Mouse (Mus musculus) c-Kit-positive CD71-negative TER-119-negative erythroid progenitor cells, embryonic 14.5 days (primary cell): Measurements from ENCODE around the gene Mrpl16.
A peak's percentile ranks its signal among the peaks of the same experiment; 100 is the strongest.

Source experiments
- DNase-seq: peaks from one replicate; pipeline ENCODE4 v3.0.0-alpha.2; 2013; ENCODE audit warnings: low read depth

Gene Mrpl16

DNA sequence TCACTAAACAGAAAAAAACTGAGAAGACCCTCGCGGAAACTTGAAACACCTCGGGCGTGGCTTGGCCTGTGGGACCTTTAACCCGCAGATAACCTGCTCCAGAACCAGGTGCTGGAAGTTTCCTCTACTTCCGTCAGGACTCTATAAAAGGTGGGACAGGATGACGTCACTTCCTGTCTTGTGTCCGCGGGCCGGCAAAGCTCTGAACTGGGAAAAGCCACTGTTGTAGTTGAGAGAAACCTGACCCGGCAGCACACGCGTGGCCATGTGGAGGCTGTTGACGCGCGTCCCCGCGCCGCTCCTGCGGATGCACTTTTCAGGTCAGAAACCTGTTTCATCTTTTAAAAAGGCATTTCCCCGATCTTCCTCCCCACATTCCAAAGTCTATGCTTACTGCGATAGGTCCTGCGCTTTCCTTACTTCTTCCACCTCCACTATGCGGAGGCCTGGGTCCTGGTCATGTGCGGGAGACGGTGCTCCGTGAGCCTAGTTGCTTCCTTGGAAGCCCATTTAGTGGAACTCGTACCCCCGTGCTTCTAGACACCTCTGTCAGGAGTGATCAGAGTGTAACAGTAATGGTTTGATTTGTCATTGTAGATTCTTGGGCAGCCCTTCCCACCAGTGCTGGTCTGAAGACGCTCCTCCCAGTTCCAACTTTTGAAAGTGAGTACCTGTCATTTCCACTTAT, at the start of gene Mrpl16:
Gene Mrpl16, plus strand, starts transcription at position 187 of the 688 bp plus-strand sequence.
- DNase-seq = peak; percentile 92

DNA sequence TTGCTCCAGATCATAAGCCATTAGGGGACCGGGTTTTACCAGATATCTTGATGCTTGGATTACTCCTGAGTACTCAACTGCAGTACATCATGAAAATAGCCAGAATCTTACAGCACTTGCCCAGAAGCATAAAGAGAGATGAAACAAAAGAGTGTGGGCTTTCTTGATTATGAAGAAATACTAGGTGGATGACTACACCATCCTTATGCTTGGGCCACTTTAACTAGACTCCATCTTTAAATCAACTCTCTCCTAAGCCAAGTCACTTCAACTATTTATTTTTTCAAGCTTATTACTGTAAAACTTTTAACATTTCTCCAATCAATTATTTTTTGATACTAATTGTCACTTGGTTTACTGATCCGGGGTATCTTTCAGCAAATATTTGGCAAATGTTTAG, 46.3 kb upstream of the Mrpl16 start:
- DNase-seq = no peak

DNA sequence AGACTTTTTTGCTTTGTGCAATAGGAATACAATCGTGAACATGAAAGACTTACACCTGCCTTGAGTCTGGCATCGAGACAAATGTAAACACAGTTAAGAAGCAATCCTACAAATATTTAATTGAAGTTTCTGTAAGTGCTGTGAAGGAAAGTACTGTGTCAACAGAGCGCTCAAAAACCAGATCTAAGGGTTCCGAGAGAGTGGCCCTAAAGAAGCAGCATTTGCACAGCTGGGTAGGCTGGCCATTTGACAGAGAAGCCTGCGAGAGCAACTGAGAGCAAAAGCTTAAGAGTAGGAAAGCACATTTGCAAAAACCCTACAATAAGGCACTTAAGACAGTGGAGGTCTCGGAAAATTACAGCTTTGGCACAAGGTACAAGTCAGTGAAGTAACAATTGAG, 45.9 kb upstream of the Mrpl16 start:
- DNase-seq = no peak

DNA sequence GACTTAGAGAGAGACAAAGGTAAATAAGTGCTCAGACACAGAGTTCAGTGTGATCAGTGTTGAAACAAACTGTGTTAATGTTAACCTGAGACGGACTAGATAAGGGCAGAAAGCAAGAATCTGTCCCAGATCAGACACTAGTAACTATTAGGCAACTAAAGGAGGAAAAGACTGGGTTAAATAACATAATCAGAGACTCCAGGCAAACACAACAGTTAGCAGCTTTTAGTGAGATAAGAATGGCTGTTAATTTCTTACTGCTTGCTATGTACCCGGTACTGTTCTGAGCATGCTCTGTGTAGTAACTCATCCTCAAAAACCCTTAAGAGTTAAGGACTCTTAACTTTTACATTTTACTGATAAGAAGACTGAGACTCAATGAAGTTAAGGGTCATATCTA, 44.3 kb upstream of the Mrpl16 start:
- no peak for DNase-seq

DNA sequence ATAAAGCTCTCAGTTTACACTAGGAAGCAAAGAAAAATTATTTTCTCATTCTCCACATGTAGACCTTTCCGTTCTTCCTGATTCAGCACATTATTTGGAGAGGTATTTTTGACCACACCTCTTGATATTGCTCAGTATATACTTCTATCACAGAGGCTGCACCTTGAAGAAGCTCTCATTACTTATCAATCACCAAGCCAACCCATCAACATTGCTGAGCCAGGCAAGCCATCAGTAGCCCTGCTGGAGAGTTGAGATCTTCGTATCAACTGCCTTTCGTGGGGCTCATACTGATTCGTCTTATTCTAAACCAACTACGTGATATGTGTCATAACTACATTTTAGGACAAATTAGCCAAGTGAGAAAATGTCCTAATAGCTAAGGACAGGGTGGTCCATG, 42.9 kb upstream of the Mrpl16 start:
- DNase-seq = no peak

DNA sequence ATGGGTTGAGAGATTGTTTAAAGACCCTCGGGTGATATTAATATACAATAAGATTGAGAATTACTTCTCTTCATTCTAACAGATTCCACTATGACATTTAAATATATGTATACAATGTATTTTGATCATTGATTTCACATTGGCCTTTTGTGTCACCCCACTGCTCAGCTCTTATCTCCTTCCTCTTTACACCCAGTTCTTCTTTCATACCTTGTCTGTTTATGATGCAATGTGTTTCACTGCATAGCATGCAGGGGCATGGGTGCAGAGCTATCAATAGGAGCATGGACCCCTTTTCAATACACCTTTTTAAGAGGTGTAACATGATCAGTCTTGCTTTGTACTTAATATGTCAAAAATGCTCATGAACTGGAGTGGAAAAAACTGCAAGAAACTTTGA, 39.9 kb upstream of the Mrpl16 start:
- no peak for DNase-seq

DNA sequence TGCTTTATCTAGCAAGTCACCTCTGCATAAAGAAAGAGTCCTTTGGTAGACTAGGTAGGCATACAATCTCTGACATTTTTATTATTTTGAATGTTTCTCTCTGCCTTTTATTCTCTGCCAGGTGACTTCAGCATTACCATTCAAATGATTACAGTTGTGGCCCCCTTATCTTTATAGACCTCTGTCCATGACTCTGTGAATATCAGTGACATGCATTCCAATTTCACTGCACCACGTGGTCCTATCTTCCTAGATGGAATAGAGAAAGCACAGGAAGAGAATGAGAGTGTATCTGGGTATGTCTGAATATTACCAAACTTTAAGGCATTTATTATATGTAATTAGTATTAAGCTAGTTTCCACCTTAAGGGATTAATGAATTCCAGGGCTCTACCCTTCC, 33.7 kb upstream of the Mrpl16 start:
- no peak for DNase-seq

DNA sequence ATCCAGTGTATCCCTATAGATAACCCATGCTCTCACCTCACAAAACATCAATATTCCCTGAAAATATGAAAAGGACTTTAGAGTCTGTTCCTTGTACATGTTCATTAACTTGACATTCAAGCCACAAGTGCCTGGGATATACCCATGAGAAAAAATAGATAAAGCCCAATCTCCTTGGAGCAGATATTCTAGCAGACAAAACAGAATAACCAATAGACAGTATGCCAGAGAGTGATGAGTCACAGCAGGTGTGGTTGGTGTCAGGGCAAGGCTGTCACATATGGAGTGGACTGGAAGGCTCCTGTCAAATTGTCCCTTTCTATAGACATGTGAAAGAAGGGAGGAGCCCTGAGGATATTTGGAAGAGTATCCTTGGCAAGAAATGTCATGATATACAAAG, 24.5 kb upstream of the Mrpl16 start:
- DNase-seq = no peak

DNA sequence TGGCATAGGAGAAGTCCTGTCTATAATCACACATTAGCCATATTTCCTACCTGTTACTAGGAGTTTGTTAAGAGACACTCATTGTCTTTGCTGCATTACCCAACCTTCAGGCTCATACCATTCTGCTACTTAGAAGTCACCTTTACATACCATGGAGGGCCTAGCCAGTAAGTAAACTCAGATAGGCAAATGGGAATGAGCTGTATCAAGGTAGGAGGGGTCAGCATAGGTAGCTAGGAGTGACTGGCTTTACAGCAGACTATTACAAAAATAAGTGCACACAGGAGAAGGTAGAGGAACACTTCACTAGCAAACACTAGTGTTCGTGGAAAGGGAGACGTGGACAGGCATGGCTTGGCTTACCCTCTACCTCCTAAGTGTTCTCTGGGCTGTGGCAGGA, 22.9 kb upstream of the Mrpl16 start, which contains the start of gene Gif:
Gene Gif, plus strand, starts transcription at position 257 of the 400 bp plus-strand sequence.
- no peak for DNase-seq

DNA sequence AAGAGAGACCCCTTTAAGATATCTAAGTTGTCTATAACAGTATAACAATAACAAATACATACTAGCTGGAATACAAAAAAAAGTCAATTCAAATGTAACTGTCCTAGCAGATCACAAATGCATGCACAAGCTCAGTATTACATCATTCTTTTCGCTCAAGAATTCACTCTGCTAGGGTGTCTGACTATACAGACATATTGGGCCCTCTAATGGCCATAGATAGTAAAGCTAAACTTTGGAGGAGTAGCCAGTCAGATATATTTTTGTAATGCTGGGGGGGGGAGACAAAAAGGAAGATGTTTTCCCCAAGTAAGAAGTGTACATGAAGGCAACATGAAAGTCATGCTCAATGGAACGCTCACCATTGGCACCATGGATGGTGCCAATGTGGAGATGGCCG, 5.1 kb upstream of the Mrpl16 start:
- DNase-seq = no peak

DNA sequence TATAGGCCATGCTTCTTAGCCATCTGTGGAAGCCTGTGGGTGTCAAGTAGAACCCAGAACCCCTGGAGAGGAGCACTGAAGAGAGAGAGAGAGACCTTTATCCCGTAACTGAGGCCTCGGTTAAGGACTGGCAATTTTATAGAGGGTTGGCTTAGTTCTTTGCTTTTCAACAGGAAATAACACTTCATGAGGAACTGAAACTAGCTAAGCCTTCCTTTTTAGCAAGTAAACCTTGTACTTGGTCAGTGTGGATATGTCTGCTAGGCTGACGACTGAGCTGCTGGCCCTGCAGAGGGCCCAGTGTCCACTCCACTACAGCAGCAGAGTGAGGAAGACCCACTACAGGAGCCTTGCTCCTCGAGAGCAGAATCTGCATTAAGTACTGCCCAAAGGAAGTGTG, 3.8 kb upstream of the Mrpl16 start:
- DNase-seq = no peak

DNA sequence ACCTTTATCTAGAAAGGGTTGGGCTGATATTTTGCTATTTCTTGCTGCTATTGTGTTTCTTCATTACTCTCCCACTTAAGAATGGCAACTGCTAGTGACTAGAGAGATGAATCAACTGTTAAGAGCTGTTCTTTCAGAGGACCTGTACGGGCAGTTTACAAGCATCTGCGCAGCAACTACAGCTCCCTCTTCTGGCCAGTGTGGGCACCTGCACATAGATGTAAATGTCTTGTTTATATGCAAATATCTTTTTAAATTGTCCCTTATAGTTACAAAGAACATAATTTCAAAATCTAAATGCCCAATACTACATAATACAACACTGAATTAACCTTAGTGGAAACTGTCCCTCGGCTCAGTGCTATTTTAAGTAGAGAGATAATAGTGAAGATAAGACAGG, 2.0 kb upstream of the Mrpl16 start:
- DNase-seq = no peak

DNA sequence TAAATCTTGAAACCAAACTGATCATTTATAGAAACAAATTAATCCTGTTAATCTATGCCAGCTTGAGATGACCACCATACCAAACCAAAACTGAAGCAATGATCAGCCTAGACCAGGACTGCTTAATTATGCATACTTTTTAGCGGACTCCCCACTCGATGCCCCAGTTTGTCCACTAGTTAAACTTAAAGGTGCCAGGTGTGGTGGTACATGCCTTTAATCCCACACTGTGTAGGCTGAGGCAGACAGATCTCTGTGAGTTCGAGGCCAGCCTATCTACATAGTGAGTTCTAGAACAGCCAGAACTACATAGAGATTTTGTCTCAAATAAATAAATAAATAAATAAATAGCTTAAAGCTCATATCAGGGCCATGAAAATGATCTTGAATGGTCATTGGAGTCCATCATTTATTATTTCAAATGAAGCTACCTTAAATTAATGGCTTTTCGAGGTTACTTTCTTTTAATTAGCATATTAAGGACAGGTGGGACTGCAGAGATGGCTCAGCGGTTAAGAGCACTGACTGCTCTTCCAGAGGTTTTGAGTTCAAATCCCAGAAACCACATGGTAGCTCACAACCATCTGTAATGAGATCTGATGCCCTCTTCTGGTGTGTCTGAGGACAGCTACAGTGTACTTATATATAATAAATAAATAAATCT, 802 bp upstream of the Mrpl16 start:
- no peak for DNase-seq

DNA sequence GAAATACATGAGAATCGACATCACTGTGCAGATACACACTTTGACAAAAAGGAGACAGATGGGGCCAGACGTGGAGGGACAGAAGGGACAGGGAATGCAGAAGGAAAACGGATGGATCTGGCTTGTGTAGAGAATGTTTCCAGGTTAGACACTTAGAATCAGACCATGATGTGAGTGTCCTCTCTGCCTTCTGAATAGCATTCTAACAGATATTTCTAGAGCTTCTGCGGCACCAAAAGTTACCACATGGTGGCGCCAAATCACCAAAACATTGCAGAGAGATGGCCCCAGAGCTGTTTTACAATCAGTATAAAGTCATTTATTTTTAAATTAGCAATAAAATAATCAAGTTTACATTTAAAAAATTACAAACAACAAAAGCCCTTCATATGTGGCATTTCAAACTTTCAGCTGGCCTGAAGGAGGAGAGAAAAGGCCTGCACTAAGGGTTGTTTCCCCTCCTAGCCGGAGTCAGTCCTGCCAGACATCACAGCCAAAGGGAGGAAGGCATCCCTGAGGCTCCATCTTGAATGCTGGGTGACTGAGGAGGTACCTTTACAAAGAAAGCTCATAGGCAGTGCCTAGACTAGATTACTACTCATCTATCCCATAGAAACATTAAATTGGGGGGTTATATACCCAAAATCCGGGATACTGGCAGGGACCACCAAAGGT, 7.1 kb downstream of the Mrpl16 start:
- peak; percentile 59 for DNase-seq

DNA sequence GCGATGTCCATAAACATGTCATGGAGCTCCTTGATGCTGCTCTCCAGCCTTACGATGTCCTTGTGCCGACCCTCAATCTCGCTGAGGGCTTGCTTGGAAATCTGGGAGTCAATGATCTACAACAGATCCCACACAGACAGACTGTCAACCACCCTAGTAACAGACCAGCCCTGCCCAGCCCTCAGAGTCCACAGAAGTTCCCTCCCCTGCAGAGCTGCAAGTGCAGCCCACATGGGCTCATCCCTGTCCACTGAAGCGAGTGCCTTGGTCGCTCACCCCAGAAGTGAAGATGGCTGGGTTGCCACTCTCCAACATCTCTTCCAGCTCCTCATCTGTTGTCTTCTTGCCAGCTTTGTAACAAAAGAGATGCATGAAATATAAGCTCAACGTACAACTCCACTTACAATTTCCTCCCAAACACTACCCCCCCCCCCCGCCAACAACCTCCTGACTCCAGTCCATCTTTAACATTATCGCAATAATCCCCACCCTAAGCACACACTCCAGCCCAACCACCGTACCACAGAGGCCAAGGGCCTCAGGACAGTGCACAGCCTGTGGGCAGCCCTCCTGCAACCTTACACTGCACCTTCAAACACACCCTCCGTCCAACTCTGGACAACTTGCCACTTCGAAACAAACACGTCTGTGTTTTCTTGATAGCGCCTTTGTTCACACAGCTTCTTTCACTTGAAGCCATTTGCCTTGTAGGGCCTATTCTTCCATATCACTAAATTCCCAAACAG, 15.4 kb downstream of the Mrpl16 start:
- no peak for DNase-seq

DNA sequence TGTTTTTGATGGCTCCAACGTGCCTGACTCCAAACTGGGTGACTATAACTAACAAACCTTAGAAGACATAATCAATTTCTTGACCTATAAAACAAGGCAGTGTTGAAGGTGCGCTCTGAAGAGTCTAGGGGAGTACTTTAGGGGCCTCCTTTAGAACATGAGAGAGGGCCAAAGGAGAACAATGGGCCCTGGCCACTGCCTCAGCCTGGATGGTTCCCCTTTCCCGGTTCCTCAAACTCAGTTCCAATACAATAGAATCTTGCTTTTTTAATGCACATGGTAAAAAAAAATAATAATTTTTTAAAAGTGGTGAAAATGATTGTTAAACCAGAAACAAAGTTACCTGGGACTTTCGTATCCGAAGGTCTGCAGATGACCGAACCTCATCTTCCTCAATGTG, 17.6 kb downstream of the Mrpl16 start:
- DNase-seq = no peak

DNA sequence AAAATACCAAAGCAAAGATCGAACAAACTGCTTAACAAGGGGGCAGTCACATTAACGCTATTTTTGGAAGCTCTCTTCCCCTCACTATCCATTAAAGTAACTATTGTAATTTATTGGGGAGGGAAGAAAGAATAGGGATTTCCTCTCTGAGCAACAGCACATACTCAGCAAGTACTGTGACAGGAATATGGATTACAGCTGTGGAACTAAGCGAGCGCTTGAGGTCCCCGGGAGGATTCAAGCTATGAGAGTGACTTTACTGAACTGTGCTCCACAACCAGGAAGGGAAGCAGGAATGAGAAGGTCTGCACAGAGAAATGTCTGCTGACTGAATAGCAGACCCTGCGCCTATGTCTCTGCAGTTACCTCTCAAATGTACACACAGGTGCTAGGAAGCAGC, 18.7 kb downstream of the Mrpl16 start:
- DNase-seq = no peak

DNA sequence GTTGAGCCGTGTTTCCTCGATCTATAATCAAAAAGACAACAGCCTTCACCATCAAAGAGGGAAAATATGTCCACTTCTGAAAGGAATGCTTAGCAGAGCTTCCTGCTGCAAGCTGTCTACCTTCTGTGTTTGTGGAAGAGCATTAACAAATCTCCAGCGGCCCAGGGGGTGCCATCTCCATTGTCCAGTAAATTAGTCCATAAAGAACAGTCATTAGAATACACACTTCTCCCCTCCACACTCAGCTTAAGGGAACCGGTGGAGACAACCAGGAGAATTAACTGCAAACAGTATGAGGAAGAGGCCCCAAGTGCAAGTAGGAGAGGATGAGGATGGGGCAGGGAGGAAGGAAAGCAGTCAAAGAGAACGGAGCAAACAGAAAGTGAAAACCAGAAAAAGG, 21.6 kb downstream of the Mrpl16 start:
- DNase-seq = no peak

DNA sequence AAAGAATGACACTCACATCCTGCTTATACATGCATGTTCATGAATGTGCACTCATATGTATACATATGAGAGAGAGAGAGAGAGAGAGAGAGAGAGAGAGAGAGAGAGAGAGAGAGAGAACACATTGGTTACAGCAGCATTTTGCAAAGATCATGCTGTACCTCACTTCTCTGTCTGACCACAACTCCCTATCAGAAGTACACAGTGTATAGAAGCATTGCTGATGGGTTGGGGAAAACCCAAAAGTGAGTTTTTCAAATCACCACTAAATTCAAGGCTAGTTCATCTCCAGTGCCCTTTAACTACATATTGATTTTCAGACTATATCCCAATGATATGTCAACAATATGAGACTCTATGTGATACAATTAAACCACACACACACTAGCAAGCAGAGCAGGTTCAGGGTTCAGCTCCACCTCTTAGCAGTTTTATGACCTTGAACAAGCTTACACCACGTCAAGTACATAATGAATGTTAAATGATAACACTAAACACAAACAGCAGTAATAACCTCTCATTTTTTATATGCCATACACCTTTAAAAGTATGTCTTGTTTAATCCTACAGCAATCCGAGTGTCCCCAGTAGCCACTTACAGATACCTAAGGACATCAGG, 23.7 kb downstream of the Mrpl16 start:
- no peak for DNase-seq

DNA sequence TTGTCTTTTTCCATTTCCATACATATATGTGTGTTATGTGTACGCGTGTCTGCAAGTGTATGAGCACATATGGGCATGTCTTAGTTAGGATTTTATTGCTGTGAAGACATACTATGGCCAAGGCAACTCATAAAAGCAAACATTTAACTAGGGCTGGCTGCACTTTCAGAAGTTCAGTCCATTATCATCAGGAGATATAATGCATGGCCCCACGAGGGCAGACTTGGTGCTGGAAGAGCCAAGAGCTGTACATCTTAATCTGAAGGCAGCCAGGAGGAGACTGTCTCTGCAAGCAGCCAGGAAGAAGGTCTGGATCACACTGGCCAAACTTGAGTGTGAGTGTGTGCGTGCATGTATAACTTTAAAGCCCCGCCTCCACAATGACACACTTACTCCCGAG, 24.3 kb downstream of the Mrpl16 start:
- DNase-seq = no peak

DNA sequence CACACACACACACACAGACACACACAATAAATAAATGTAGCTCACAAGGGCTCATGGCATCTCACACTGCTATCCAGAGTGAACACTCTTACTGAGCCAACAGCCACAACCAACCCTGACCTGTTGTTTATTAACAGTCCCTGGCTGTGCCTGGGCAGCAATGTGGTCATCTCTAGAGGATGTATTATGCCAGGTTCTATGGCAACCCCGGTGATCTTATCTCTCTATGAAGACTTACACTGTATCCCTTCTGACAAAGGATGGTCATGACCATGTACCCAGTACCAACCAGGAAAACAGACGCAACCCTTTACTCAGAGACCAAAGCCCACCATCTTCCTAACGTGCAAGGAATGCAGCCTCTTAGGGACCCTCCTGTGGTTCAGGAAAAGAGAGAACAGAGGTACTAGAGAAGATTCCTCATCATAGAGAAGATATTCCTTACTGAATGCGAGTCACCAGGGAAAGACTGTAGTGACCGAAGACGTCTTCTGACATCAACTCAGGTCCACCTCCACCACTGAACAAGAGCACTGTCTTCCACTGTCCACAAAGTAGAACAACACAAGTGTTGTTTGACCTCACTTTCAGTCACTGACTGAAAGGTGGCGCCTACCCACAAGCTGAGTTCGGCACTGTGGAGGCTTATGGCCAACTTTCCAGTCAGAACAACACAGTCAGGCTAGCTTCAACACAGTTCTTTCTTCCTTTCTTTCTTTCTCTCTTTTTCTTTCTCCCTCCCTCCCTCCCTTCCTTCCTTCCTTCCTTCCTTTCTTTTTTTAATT, 30.5 kb downstream of the Mrpl16 start:
- DNase-seq = no peak
